ENCODE assay signal across 8 mouse cellular contexts in the genomic region with DNA sequence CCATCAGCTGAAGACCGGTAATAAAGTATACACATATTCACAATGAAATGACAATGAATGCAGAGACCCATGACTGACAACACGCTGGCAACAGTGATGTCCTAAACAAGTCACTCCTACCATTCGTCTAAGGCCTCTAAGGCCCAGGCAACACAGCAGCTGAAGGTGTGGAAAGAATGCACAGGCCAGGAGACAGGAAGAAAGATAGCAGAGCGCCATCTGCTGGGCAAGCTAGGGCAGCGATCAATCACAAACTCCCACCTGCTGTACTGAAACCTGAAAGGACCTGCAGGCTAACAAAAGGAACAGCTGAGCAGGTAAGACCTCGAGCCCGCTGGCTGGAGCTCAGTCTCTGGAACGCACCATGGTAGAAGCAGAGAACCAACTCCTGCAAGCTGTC. TPM values are rescaled to one million over a fixed set of nuclear protein-coding genes. Genes with fewer than 3 reads are reported as not detected.
DNase-seq lines count a peak whose midpoint lies in the region; ATAC-seq and TF ChIP-seq lines count a peak whose summit lies in the region.

No protein-coding gene starts in this region.

- no peaks in the 10 kb centered on the region for H3K9me3 ChIP-seq in liver, embryonic 12.5 days (replicated peaks)
- no peaks in the 10 kb centered on the region for H3K9me3 ChIP-seq in intestine, postnatal 0 days (ENCODE audit: control insufficient read depth)

- H3K4me2 ChIP-seq in liver, embryonic 12.5 days = no peak overlapping the region
- no peak overlapping the region for H3K4me2 ChIP-seq in intestine, postnatal 0 days (replicated peaks; ENCODE audit: low read depth)

- no peaks in the 10 kb centered on the region for H3K27me3 ChIP-seq in liver, embryonic 12.5 days (replicated peaks)
- H3K27me3 ChIP-seq in intestine, postnatal 0 days (replicated peaks; ENCODE audit: control insufficient read depth, insufficient read depth, low read length) = no peaks in the 10 kb centered on the region

- 32% methylated on average over 8 of the region's 8 CpGs for WGBS in liver, embryonic 12.5 days (ENCODE audit: insufficient replicate concordance)
- 34% methylated on average over 8 of the region's 8 CpGs for WGBS in intestine, postnatal 0 days

- intact Hi-C loops in left cerebral cortex, postnatal 4 days (cut with DNase I) = loop anchor here (2.0 to 10.0 kb wide), 2 partner anchors 199 to 305 kb away; no protein-coding TSS in a partner anchor

- peaks cover 44% of the 10 kb centered on the region for H3K36me3 ChIP-seq in liver, embryonic 12.5 days
- peaks cover 68% of the 10 kb centered on the region for H3K36me3 ChIP-seq in intestine, postnatal 0 days (ENCODE audit: control insufficient read depth, insufficient read depth)

- H3K4me1 ChIP-seq in liver, embryonic 12.5 days = no peaks in the 10 kb centered on the region
- H3K4me1 ChIP-seq in intestine, postnatal 0 days (replicated peaks; ENCODE audit: control insufficient read depth, insufficient read depth, low read length) = no peaks in the 10 kb centered on the region

- H3K9ac ChIP-seq in liver, embryonic 12.5 days = no peak overlapping the region
- H3K9ac ChIP-seq in intestine, postnatal 0 days (ENCODE audit: low read depth, low read length) = no peak overlapping the region

- H3K4me3 ChIP-seq in liver, embryonic 12.5 days = no peak overlapping the region
- H3K4me3 ChIP-seq in intestine, postnatal 0 days (ENCODE audit: low read depth, low read length) = no peak overlapping the region

- no peak for ATAC-seq in liver, embryonic 12.5 days
- ATAC-seq in intestine, postnatal 0 days = peak; percentile 36; the same call in 1 of the 2 replicates
- peak; percentile 47; the same call in 1 of the 2 replicates for ATAC-seq in monocyte, adult 5-6 weeks (replicated peaks; ENCODE audit: insufficient number of reproducible peaks, low FRiP score, low TSS enrichment, poor library complexity, severe bottlenecking)

- peak; percentile 60 for DNase-seq in liver
- peak; percentile 89 to 91 for DNase-seq in cerebellum, postnatal 14 days
- DNase-seq in frontal cortex, postnatal 25 days (ENCODE audit: low spot score in 2 of 2) = peak; percentile 47 to 62
- DNase-seq in left cerebral cortex, postnatal 4 days = peak; percentile 74
- DNase-seq in spleen, postnatal 4 days (ENCODE audit: low spot score in 2 of 2) = peak; percentile 44 to 87

- peak; percentile 88 for TF ChIP-seq CTCF in intestine, postnatal 0 days (IDR thresholded peaks at IDR 0.05; ENCODE audit: low read depth)

- no peak overlapping the region for H3K27ac ChIP-seq in liver, embryonic 12.5 days
- no peak overlapping the region for H3K27ac ChIP-seq in intestine, postnatal 0 days (ENCODE audit: low read depth, low read length)

RNA-seq across cellular contexts. Expression of a gene that starts 48.6 kb away (rescaled TPM):
- 12.6 and 13.9 TPM in 2 replicates for polyA plus RNA-seq in liver, embryonic 12.5 days (2016; fragmentation: Nextera tagmentation; extraction: Ambion mirVana)
- 26.5 and 32.4 TPM in 2 replicates for polyA plus RNA-seq in intestine, postnatal 0 days (2015; fragmentation: Nextera tagmentation; extraction: Ambion mirVana)
- 10 to 100 TPM; 28.8 to 29.4 TPM for total RNA-seq in left cerebral cortex, postnatal 4 days (2021)
- total RNA-seq in monocyte, adult 5-6 weeks (2017) = 51.1 to 80.0 TPM (median 54.9 TPM) in 3 replicates

RNA-seq across cellular contexts. Expression of a gene that starts 48.8 kb away (rescaled TPM):
- 14.0 and 14.8 TPM in 2 replicates for polyA plus RNA-seq in liver, embryonic 12.5 days (2016; fragmentation: Nextera tagmentation; extraction: Ambion mirVana)
- 19.4 and 23.0 TPM in 2 replicates for polyA plus RNA-seq in intestine, postnatal 0 days (2015; fragmentation: Nextera tagmentation; extraction: Ambion mirVana)
- 10 to 100 TPM; 12.0 to 12.8 TPM for total RNA-seq in left cerebral cortex, postnatal 4 days (2021)
- 11.6 to 20.6 TPM (median 15.8 TPM) in 3 replicates for total RNA-seq in monocyte, adult 5-6 weeks (2017)
